Mouse (Mus musculus) megakaryocyte-erythroid progenitor cell, adult 5-6 weeks (primary cell): ENCODE measurements around the gene Smok3a. TPM values are rescaled to one million over a fixed set of nuclear protein-coding genes. Genes with fewer than 3 reads are reported as not detected.
"Not testable (repeated sequence)": the region's sequence is repeated elsewhere in the genome, so short reads cannot be mapped to it uniquely, and the experiment has no call there.

Experiments
- ATAC-seq: replicated peaks from 2 replicates; pipeline ENCODE4 v1.8.0; 2016; ENCODE audit warnings: mild to moderate bottlenecking, inconsistent platforms; ENCODE audit not compliant: severe bottlenecking, poor library complexity, low FRiP score, low TSS enrichment
- total RNA-seq, 2 experiments: library from RNA; stranded (forward) in 1 of 2; stranded (reverse) in 1 of 2; fragments of 200-1000, 215-1000 nt in 1 of 2; fragments of >200 nt in 1 of 2; fragmentation: Nextera tagmentation in 1 of 2; gene quantifications; 2 replicates each; pipeline ENCODE4 v1.2.3; 2014 to 2017

Smok3a gene
- not detected in 2 replicates for total RNA-seq (2014; fragmentation: Nextera tagmentation)
- total RNA-seq (2017) = not detected in 2 replicates

DNA sequence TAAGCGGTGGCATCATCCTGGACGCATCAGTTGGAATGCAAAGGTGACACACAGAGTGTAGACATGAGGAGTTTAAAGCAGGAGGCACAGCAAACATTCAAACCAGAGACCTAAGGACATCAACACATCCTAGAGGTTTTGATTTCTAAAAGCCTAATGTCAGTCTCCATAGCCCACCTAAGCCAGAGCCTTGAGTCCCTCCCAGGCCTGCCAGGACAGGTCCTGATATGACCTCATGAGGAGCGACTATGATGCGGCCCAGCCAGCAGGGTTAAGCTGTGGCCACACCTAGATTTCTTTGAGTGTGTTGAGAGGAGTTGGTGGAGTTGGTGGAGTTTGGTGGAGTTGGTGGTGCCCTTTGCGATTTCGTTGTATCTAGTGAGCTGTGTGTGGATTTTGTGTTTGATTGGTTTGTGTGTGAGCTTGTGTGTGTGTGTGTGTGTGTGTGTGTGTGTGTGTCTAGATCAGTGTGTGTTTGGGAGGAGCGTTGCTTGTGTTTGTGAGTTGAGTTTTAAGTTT is at the start of gene Smok3a, which contains the start of gene Smok3b:
Gene Smok3a (plus strand): TSS at position 301 of the 519 bp plus-strand sequence.
Gene Smok3b (plus strand): TSS at position 469 of the 519 bp plus-strand sequence.
- not testable (repeated sequence) for ATAC-seq

DNA sequence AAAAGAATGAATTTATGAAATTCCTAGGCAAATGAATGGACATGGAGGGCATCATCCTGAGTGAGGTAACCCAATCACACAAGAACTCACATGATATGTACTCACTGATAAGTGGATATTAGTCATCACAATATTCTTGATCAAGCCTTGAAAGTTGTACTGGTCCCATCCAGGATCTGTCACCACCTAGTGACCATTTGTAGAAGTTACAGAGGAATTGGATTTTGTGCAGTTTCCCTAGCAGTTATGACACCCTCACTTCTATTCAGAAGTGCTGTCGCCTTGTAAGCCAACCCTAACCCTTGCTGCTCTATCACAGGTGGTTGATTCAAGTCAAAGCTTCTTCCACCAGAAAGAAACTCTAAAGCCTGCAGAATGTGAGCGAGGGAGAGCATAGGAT is 47.9 kb upstream of the Smok3a start:
- 0 out of 2 replicates have a peak, but pooled peaks have one; percentile 61 for ATAC-seq

GRCm38 (mm10) chr5:137973738-137974137 is 47.3 kb upstream of the Smok3a start:
- 0 out of 2 replicates have a peak, but pooled peaks have one; percentile 50 for ATAC-seq

DNA sequence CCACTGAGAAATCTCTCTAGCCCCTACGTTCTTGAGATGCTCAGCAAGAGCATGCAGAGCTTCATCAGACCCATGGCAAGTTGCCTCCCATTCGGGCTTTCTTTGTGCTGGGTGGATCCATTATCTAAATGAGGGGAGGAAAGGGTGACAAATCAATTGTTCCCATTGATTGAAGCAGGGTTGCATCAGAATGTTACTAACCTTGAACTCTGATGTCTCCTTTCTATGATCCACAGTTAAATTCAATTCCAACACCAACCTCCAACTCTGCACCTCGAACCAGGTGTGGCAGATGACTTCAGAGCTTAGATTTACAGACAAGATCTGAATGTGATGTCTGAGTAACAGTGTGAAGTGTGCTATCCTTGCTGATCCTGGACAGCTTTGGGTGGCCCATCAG is 46.3 kb upstream of the Smok3a start:
- no peak for ATAC-seq

DNA sequence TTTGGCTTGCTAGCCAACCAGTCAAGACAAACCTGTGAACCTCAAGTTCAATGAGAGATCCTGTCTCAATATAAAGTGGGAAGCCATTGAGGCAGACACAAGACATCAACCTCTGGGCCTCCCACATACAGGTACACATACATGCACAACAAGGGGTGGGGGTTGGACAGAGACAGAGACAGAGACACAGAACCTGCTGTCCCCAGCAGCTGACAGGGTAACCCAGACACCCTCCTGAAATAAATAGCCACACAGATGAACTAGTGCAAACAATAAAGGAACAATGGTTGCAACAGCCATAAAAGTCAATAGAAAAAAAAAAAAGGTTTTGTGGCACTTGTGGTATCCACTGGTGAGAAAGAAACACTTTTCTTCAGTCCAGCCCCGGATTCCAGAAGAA is 45.6 kb upstream of the Smok3a start:
- ATAC-seq = no peak

DNA sequence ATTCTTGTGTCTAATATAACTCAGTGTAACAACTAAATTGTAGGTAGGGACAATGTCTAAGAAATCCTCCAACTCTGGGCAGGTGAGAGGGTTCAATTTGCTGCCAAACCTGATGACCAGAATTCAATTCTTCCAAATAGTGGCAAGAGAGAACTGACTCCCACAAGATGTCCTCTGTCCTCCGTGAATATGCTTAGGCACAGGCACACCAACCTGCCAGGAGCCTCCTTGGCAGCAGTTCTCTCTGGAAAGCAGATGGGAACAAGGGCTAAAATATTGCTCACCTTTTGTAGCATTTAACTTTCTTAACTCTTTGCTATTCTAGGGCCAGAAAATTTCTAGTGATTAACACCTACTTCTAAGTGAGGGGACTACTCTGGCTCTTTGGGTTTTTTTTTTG is 43.8 kb upstream of the Smok3a start:
- no peak for ATAC-seq

DNA sequence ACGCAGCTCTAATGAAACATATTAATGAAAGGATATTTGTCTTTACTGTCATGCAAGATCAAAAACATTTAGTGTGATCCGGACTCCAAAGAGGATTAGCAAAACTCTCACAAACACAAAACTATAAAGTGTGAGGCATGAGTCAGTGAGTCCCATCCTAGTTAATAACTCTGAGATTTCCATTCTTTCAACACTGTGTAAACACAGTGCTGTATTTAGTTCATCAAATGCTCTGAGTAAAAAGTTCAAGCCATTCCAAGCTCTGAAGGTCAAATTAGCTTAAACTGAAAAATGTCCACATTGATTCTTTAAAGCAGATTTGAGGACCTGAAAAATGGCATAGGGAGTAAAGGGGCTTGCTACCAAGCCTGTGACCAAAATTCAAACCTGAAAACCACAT is 42.0 kb upstream of the Smok3a start:
- no peak for ATAC-seq

- no peak for ATAC-seq
Observed at GRCm38 (mm10) chr5:137981300-137981699, 39.8 kb upstream of the Smok3a start, which contains the start of gene Azgp1. Gene Azgp1 (plus strand): TSS chr5:137981520.

DNA sequence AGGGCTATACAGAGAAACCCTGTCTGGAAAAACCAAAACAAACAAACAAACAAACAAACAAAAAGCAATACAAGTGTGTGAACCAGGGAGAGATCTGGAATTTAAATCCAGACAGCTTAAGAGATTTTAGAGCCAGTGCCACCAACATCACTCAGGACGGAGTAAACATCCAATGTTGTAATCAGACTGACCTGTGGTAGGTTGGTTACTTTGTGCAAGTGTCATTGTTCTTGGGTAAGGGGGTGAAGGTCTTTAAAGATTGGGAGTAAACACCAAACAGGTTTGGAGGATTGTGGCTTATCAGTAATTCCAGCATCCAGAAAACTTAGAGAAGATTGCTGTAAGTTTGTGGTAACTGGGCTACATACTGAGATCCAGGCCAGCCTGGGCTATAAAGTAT is 34.7 kb upstream of the Smok3a start:
- ATAC-seq = no peak

GRCm38 (mm10) chr5:138009437-138009836 is 11.6 kb upstream of the Smok3a start:
- no peak for ATAC-seq

- no peak for ATAC-seq
Observed at GRCm38 (mm10) chr5:138012382-138012781, 8.7 kb upstream of the Smok3a start.

GRCm38 (mm10) chr5:138016530-138016929 is 4.5 kb upstream of the Smok3a start:
- no peak for ATAC-seq

- ATAC-seq = no peak
Observed at GRCm38 (mm10) chr5:138016997-138017396, 4.1 kb upstream of the Smok3a start.

- not testable (repeated sequence) for ATAC-seq
Observed at GRCm38 (mm10) chr5:138019577-138019976, 1.5 kb upstream of the Smok3a start.

GRCm38 (mm10) chr5:138052894-138053293 is 31.8 kb downstream of the Smok3a start, which contains the start of gene Smok3c:
Gene Smok3c (plus strand): TSS chr5:138053194.
- not testable (repeated sequence) for ATAC-seq

DNA sequence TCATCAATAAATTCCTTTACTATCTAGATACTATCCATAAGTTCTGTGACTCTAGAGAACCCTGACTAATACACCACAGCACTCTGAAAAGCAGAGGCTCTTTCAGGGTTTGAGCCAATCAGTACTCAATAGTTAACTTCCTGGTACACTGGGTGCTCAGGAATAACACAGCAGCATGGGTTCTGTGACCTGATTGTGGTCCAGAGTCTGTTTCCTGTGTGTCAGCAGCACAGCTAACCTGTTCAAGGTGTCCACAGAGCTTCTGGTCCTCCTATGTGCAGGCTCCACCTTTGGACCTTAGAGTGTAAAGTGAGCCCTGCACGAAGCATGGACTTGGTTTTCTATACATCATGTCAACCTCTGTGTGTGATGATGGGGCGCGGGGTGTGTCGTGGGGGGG is 52.7 kb downstream of the Smok3a start:
- ATAC-seq = no peak

- ATAC-seq = no peak
Observed at GRCm38 (mm10) chr5:138075684-138076083, 54.6 kb downstream of the Smok3a start.

DNA sequence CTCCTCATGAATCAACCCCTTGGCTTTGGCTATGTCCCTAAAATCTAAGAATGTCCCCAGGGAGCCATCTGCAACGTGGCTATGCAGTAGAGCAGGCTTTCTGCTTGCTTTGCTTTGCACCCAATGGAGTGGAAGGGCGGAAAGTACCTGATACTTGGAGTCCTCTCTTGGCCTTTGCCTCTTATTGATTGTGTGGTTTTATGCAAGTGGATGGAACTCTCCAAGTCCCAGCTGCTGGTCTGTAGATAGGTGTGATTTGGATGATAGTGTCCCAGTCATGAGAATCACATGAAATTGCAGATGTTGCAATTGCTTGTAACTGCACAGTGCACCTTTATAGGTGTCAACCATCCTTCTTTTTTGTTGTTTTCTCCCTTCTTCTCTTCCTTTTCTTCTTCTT is 55.1 kb downstream of the Smok3a start:
- ATAC-seq = no peak

- no peak for ATAC-seq
Observed at GRCm38 (mm10) chr5:138080456-138080855, 59.4 kb downstream of the Smok3a start.

GRCm38 (mm10) chr5:138081446-138081845 is 60.4 kb downstream of the Smok3a start:
- no peak for ATAC-seq

GRCm38 (mm10) chr5:138083318-138083900 is 62.3 kb downstream of the Smok3a start:
- ATAC-seq = no peak
